Mouse (Mus musculus): ENCODE data around the gene Chaf1a.

- TF ChIP-seq CTCF (IDR thresholded peaks at IDR 0.05; ENCODE audit: insufficient read depth, low read depth, low read length) (no peak), POLR2A (IDR thresholded peaks at IDR 0.05; ENCODE audit: insufficient read depth, low read depth, low read length) (no peak)
These were observed 15.8 kb upstream of the Chaf1a start for GRCm38 (mm10) chr17:56024476-56024875.

Measured in olfactory bulb, adult 2 months (tissue).